Mouse (Mus musculus): ENCODE results near the gene Gstcd. TPM values are rescaled to one million over a fixed set of nuclear protein-coding genes. Genes with fewer than 3 reads are reported as not detected.

The Gstcd gene
- polyA plus RNA-seq, 1 experiment from 2014 or later, result 3.5 TPM

DNA sequence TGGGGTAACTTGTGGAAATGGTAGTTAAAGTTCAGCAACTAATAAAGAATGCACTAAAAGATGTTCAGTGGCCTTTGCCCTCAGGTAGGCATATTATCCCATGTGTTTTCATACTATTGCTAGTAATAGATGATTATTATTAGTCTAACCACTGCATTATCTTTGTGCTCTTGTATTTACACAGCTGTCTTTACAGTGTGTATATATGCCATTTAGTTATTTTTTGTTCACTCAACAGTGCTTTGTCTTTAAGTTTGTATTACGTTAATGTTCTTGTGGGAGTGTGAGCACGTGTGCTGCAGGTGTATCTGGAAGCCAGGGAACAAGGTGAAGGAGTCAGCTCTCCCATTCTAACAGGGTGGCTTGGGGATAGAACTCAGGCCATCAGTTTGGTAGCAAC lies 7.1 kb upstream of the Gstcd start:
- no peak overlapping the region for H3K4me2 ChIP-seq (ENCODE audit: low read length)
- no peak overlapping the region for H3K4me3 ChIP-seq (ENCODE audit: low read depth, low read length)
- no peak overlapping the region for H3K9ac ChIP-seq (ENCODE audit: low read depth, low read length)
- no peaks in the 10 kb centered on the region for H3K9me3 ChIP-seq (replicated peaks; ENCODE audit: control insufficient read depth, low read length, poor library complexity, severe bottlenecking)
- H3K27ac ChIP-seq (ENCODE audit: low read length), result no peak overlapping the region
- peaks cover 16% of the 10 kb centered on the region for H3K36me3 ChIP-seq (ENCODE audit: control insufficient read depth, insufficient read depth, low read length)
- ATAC-seq, result no peak
- 88% methylated on average over 2 of the region's 2 CpGs for WGBS
- H3K27me3 ChIP-seq (ENCODE audit: control insufficient read depth, insufficient read depth, low read depth, low read length), result no peaks in the 10 kb centered on the region
- H3K4me1 ChIP-seq (ENCODE audit: control insufficient read depth, insufficient read depth, low read length), result no peaks in the 10 kb centered on the region

DNA sequence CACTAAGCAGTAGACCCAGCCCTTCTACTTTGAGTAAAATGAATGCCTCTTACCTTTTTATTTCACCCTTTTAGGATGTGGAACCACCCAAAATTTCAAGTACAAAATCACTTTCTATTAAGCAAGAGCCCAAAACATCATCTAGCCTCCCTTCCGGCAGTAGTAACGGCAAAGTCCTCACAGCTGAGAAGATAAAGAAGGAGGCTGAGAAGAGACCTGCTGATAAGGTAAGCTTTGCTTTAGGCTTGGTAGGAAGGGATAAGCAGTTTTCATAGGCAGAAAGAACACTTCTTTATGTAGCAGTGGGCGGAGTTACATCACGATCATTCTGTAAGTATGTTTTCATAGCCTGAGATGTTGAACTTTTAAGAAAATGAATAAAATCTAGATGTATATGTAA lies 6.5 kb upstream of the Gstcd start:
- H3K4me1 ChIP-seq (ENCODE audit: control insufficient read depth, insufficient read depth, low read length), result peaks cover 4% of the 10 kb centered on the region
- H3K36me3 ChIP-seq (ENCODE audit: control insufficient read depth, insufficient read depth, low read length), result peaks cover 11% of the 10 kb centered on the region
- H3K9me3 ChIP-seq (replicated peaks; ENCODE audit: control insufficient read depth, low read length, poor library complexity, severe bottlenecking), result no peaks in the 10 kb centered on the region
- H3K27me3 ChIP-seq (ENCODE audit: control insufficient read depth, insufficient read depth, low read depth, low read length), result no peaks in the 10 kb centered on the region
- ATAC-seq, result no peak
- H3K4me2 ChIP-seq (ENCODE audit: low read length), result no peak overlapping the region
- no peak overlapping the region for H3K4me3 ChIP-seq (ENCODE audit: low read depth, low read length)
- H3K9ac ChIP-seq (ENCODE audit: low read depth, low read length), result no peak overlapping the region
- H3K27ac ChIP-seq (ENCODE audit: low read length), result no peak overlapping the region
- 94% methylated on average over 4 of the region's 4 CpGs for WGBS

DNA sequence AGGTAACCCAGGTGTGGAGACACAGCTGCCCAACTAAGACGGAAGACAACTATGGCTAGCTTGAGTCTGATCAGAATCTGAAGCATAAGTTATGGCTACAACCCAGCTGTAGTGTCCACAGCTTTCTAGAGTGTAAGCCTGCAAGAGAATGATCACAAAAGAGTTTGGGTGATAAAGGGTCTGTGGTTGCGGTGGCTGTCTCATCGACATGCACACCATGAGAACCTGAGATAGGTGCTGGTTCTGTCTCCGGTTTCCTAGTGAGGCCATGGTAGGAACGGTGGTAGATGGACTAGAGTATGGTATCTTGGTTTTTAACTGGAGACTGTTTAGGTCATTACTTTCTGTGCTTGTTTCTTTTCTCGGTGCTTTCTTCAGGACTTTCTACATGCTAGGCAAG lies 6.1 kb upstream of the Gstcd start:
- ATAC-seq, result no peak
- Histone ChIP-seq H3K9ac (ENCODE audit: low read depth, low read length) (no peak overlapping the region), H3K4me2 (ENCODE audit: low read length) (no peak overlapping the region), H3K4me3 (ENCODE audit: low read depth, low read length) (no peak overlapping the region), H3K9me3 (replicated peaks; ENCODE audit: control insufficient read depth, low read length, poor library complexity, severe bottlenecking) (no peaks in the 10 kb centered on the region), H3K27ac (ENCODE audit: low read length) (no peak overlapping the region), H3K4me1 (ENCODE audit: control insufficient read depth, insufficient read depth, low read length) (peaks cover 8% of the 10 kb centered on the region), H3K36me3 (ENCODE audit: control insufficient read depth, insufficient read depth, low read length) (peaks cover 10% of the 10 kb centered on the region), H3K27me3 (ENCODE audit: control insufficient read depth, insufficient read depth, low read depth, low read length) (no peaks in the 10 kb centered on the region)
- WGBS, result 95% methylated on average over 6 of the region's 6 CpGs

DNA sequence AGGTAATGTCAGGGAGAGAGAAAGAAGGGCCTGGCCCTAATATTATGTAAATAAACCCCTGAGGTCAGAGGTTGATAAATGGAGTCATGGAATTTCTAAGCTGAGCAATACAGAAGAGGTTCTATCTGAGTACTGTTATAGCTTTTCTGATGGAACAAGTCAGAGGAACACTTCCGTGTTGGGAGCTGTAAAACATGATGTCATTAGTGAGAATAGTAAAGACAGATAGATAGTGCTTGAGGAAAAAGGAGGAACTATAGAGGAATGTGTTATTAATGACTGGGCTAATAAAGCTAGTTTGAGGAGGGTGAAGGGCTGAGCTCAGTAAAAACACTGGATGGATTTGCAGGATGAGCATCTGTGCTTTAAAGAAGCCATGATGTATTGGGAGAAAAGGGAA lies 2.5 kb upstream of the Gstcd start:
- Histone ChIP-seq H3K9ac (ENCODE audit: low read depth, low read length) (no peak overlapping the region), H3K27me3 (ENCODE audit: control insufficient read depth, insufficient read depth, low read depth, low read length) (no peaks in the 10 kb centered on the region), H3K27ac (ENCODE audit: low read length) (no peak overlapping the region), H3K4me1 (ENCODE audit: control insufficient read depth, insufficient read depth, low read length) (peaks cover 22% of the 10 kb centered on the region), H3K9me3 (replicated peaks; ENCODE audit: control insufficient read depth, low read length, poor library complexity, severe bottlenecking) (no peaks in the 10 kb centered on the region), H3K36me3 (ENCODE audit: control insufficient read depth, insufficient read depth, low read length) (0 out of 2 replicates have a peak, but pooled peaks cover 3% of the 10 kb centered on the region), H3K4me3 (ENCODE audit: low read depth, low read length) (no peak overlapping the region), H3K4me2 (ENCODE audit: low read length) (no peak overlapping the region)
- ATAC-seq, result no peak
- 81% methylated on average over 1 of the region's 1 CpGs for WGBS

DNA sequence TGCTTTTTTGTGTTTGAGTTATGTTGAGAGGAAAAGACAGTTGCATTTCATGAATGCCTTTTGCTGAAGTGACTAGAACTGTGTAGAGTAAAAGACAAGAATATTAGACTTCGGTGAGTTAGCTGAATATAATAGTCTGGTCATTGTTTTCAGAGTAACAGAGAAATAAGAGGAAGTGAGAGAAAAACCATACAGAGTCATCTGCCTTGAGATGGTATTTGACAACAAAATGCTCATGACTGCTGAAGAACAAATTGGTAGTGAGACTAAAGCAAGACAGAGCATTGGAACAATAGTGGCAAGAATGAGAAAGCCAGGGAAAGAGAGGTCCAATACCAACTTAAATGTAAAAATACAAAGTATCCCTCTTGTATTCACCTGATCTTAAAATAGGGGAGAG lies 1.1 kb upstream of the Gstcd start:
- no peak for ATAC-seq
- Histone ChIP-seq H3K27me3 (ENCODE audit: control insufficient read depth, insufficient read depth, low read depth, low read length) (no peaks in the 10 kb centered on the region), H3K36me3 (ENCODE audit: control insufficient read depth, insufficient read depth, low read length) (no peaks in the 10 kb centered on the region), H3K9me3 (replicated peaks; ENCODE audit: control insufficient read depth, low read length, poor library complexity, severe bottlenecking) (no peaks in the 10 kb centered on the region), H3K4me3 (ENCODE audit: low read depth, low read length) (peak overlapping the region; percentile 83; the same call in 1 of the 2 replicates), H3K9ac (ENCODE audit: low read depth, low read length) (peak overlapping the region; percentile 88; the same call in 1 of the 2 replicates), H3K27ac (ENCODE audit: low read length) (no peak overlapping the region), H3K4me1 (ENCODE audit: control insufficient read depth, insufficient read depth, low read length) (peaks cover 22% of the 10 kb centered on the region), H3K4me2 (ENCODE audit: low read length) (peak overlapping the region; percentile 78)
- WGBS, result 83% methylated on average over 1 of the region's 1 CpGs

DNA sequence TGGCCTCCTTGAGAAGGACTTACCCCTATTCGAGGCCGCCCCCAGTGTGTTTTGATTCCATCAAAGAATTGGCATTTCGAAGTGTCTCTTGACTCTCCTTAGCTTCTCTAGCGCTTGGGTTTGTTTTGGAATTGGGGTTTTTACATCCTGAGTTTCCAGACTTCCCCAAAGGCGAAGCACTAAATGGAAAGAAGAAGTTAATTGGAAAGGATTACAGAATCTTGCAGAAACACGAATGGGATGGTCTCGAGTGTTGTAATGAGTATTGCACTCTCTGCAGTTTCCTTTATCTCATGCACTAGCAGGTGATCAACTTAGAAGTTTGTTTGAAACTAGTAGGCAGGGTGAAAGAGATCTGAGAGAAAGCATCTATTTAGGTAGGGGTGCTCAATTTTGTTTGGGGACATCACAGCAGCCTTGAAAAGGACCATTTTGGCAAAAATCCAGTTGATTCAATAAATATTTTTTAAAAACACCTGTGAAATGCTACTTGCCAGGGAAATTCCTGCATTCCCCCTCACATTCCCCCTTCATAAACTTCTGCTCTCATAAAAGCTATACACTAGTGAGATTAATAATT lies 531 bp upstream of the Gstcd start:
- no peaks in the 10 kb centered on the region for H3K9me3 ChIP-seq (replicated peaks; ENCODE audit: control insufficient read depth, low read length, poor library complexity, severe bottlenecking)
- WGBS, result under 1% methylated on average over 7 of the region's 7 CpGs
- H3K27ac ChIP-seq (ENCODE audit: low read length), result peak overlapping the region; percentile 92
- peak overlapping the region; percentile 83 for H3K4me3 ChIP-seq (ENCODE audit: low read depth, low read length)
- H3K4me2 ChIP-seq (ENCODE audit: low read length), result peak overlapping the region; percentile 78
- H3K27me3 ChIP-seq (ENCODE audit: control insufficient read depth, insufficient read depth, low read depth, low read length), result no peaks in the 10 kb centered on the region
- peak; percentile 3; the same call in 1 of the 2 replicates for ATAC-seq
- H3K4me1 ChIP-seq (ENCODE audit: control insufficient read depth, insufficient read depth, low read length), result peaks cover 22% of the 10 kb centered on the region
- no peaks in the 10 kb centered on the region for H3K36me3 ChIP-seq (ENCODE audit: control insufficient read depth, insufficient read depth, low read length)
- H3K9ac ChIP-seq (ENCODE audit: low read depth, low read length), result peak overlapping the region; percentile 88

DNA sequence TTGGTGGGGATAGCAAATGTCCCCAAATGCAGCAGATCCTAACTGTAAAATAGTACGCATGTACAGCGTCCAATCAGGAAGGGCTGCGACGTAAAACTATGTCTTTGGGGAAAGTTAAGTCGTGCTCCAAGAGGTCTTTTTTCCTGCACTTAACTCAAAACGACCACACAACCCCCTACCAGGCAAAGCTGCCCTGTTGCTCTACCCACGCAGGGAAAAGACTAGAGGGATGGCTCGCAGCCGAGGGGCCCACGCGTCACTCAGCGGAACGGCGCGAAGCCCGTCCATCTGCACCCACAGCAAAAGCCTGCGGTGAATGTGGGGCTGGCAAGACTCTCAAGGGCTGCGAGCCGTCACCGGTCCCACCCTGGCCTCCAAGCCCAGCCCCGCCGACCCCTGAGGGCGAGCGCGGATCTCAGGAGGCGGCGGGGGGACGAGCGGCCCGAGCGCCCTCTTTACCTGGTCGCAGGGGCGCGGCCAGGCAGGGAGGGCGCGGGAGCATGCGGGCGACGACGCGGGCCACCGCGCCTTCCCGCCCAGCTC lies 641 bp downstream of the Gstcd start:
- peak overlapping the region; percentile 88 for H3K9ac ChIP-seq (ENCODE audit: low read depth, low read length)
- ATAC-seq, result peak; percentile 81
- peak overlapping the region; percentile 92 for H3K27ac ChIP-seq (ENCODE audit: low read length)
- H3K4me3 ChIP-seq (ENCODE audit: low read depth, low read length), result peak overlapping the region; percentile 83
- H3K4me2 ChIP-seq (ENCODE audit: low read length), result peak overlapping the region; percentile 76
- peaks cover 22% of the 10 kb centered on the region for H3K4me1 ChIP-seq (ENCODE audit: control insufficient read depth, insufficient read depth, low read length)
- no peaks in the 10 kb centered on the region for H3K36me3 ChIP-seq (ENCODE audit: control insufficient read depth, insufficient read depth, low read length)
- H3K9me3 ChIP-seq (replicated peaks; ENCODE audit: control insufficient read depth, low read length, poor library complexity, severe bottlenecking), result no peaks in the 10 kb centered on the region
- under 1% methylated on average over 43 of the region's 44 CpGs for WGBS
- H3K27me3 ChIP-seq (ENCODE audit: control insufficient read depth, insufficient read depth, low read depth, low read length), result no peaks in the 10 kb centered on the region

DNA sequence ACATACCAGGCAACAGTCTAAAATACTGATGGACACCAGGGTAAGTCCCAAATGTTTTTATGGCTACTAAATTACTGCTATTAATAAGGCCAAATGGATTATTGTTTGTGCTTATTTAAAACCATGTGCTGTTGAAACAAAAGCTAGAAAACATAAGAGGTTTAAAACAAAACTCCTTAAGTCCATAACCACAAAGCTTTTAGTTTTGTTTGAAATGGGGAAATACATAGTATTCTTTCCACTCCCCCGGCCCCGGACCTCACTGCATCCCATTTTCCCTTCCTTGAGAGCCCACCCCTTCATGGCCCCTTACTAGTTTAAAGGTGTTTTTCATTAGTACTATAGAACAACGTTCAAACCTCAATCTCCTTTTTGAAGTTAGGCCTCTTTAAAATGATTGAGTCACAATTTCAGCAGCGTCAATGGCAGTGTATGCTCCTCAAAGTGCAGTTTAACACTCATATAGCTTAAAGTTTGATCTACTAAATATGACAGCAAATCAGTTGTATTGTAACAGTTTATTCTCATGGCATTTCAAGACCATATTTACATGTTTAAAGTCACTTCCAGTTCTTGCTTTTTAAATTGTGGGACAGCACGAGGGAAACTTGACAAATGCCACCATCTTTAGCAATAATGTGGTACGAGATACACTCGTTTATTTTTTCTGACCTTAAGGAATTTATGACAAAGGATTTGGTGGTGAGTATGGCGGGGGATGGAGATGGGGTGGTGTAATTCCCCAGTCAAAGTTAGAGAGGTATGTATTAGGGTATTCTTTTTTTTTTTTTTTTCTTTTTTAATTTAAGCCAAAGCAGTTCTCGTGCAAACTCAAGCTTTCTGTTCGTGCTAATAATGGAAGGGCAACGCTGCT lies 1.3 kb downstream of the Gstcd start:
- peak overlapping the region; percentile 88 for H3K9ac ChIP-seq (ENCODE audit: low read depth, low read length)
- H3K4me2 ChIP-seq (ENCODE audit: low read length), result peak overlapping the region; percentile 76
- peaks cover 22% of the 10 kb centered on the region for H3K4me1 ChIP-seq (ENCODE audit: control insufficient read depth, insufficient read depth, low read length)
- no peaks in the 10 kb centered on the region for H3K36me3 ChIP-seq (ENCODE audit: control insufficient read depth, insufficient read depth, low read length)
- H3K27ac ChIP-seq (ENCODE audit: low read length), result peak overlapping the region; percentile 92
- no peaks in the 10 kb centered on the region for H3K9me3 ChIP-seq (replicated peaks; ENCODE audit: control insufficient read depth, low read length, poor library complexity, severe bottlenecking)
- H3K27me3 ChIP-seq (ENCODE audit: control insufficient read depth, insufficient read depth, low read depth, low read length), result no peaks in the 10 kb centered on the region
- WGBS, result 5% methylated on average over 11 of the region's 11 CpGs
- ATAC-seq, result no peak
- peak overlapping the region; percentile 83 for H3K4me3 ChIP-seq (ENCODE audit: low read depth, low read length)

DNA sequence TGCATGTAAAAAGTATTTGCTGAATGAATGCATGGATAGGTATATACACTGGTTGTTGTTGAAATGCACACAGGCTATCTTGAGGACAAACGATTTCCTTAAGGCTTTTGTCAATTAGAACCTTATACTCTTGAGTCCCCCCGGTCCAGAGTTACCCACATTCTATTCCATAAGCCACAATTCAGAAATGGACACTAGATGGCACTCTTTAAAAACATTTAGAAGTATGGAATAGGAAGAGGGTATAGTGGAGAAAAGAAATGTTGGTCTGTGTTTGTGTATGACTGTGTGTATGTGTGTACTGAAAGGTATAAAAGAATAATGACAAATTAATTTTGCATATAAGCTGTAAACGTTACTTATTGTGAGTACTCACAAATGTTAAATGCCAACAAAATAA lies 6.0 kb downstream of the Gstcd start:
- no peak overlapping the region for H3K4me2 ChIP-seq (ENCODE audit: low read length)
- H3K9me3 ChIP-seq (replicated peaks; ENCODE audit: control insufficient read depth, low read length, poor library complexity, severe bottlenecking), result no peaks in the 10 kb centered on the region
- H3K36me3 ChIP-seq (ENCODE audit: control insufficient read depth, insufficient read depth, low read length), result peaks cover 15% of the 10 kb centered on the region
- peak; percentile 86 for ATAC-seq
- H3K9ac ChIP-seq (ENCODE audit: low read depth, low read length), result no peak overlapping the region
- H3K4me1 ChIP-seq (ENCODE audit: control insufficient read depth, insufficient read depth, low read length), result peaks cover 8% of the 10 kb centered on the region
- H3K27me3 ChIP-seq (ENCODE audit: control insufficient read depth, insufficient read depth, low read depth, low read length), result no peaks in the 10 kb centered on the region
- 68% methylated on average over 3 of the region's 3 CpGs for WGBS
- H3K27ac ChIP-seq (ENCODE audit: low read length), result no peak overlapping the region
- no peak overlapping the region for H3K4me3 ChIP-seq (ENCODE audit: low read depth, low read length)
